Mouse (Mus musculus) E14TG2a.4 (cell line): ENCODE measurements around the gene Zfp329.

ENCODE experiments used
- H3K27me3 ChIP-seq: 2 replicates; pipeline ENCODE4 v1.6.1; 2014; ENCODE audit warnings: low read length, control low read depth; ENCODE audit not compliant: insufficient read depth
- H3K36me3 ChIP-seq: 2 replicates; pipeline ENCODE4 v1.6.1; 2014; ENCODE audit warnings: low read length, control low read depth; ENCODE audit not compliant: insufficient read depth
- H3K4me1 ChIP-seq: replicated peaks from 2 replicates; pipeline ENCODE4 v1.6.1; 2014; ENCODE audit warnings: low read depth, low read length, control low read depth
- H3K4me3 ChIP-seq: replicated peaks from 2 replicates; pipeline ENCODE4 v1.5.1; 2014; ENCODE audit warnings: mild to moderate bottlenecking, low read length
- H3K9me3 ChIP-seq: 2 replicates; pipeline ENCODE4 v1.6.1; 2014; ENCODE audit warnings: low read length, control low read depth
- CTCF ChIP-seq: conservative IDR thresholded peaks from 2 replicates; pipeline ENCODE4 v1.5.1; 2014; ENCODE audit warnings: low read length
- NANOG ChIP-seq: IDR thresholded peaks from 2 replicates; pipeline ENCODE4 v1.6.1; 2014; ENCODE audit warnings: borderline replicate concordance, low read length, mixed read lengths
- POU5F1 ChIP-seq: IDR thresholded peaks from 2 replicates; pipeline ENCODE4 v1.6.1; 2014; ENCODE audit warnings: low read length, borderline replicate concordance

The Zfp329 gene

GRCm38 (mm10) chr7:12774111-12774510, 44.5 kb downstream of the Zfp329 start:
- Histone ChIP-seq H3K36me3 (peaks cover 68% of the 10 kb centered on the region), H3K9me3 (peaks cover 2% of the 10 kb centered on the region; the same call in 1 of the 2 replicates), H3K4me3 (no peak overlapping the region), H3K27me3 (peaks cover 1% of the 10 kb centered on the region; the same call in 1 of the 2 replicates), H3K4me1 (peaks cover 2% of the 10 kb centered on the region)
- TF ChIP-seq NANOG (no peak), POU5F1 (no peak), CTCF (no peak)
